Mouse (Mus musculus): ENCODE data around the gene Fcer1a. TPM values are rescaled to one million over a fixed set of nuclear protein-coding genes. Genes with fewer than 3 reads are reported as not detected.
"Not testable (repeated sequence)": the region's sequence is repeated elsewhere in the genome, so short reads cannot be mapped to it uniquely, and the experiment has no call there.

The Fcer1a gene
- polyA plus RNA-seq (2012; rRNA removed): 0.16 TPM in 1 of 2 replicates, not detected in the other

- TF ChIP-seq CTCF (IDR thresholded peaks at IDR 0.05; ENCODE audit: extremely low read depth, insufficient read depth, insufficient read length, insufficient replicate concordance): no peak
- no peak for TF ChIP-seq POLR2A (IDR thresholded peaks at IDR 0.05; ENCODE audit: low read depth, low read length)
- H3K36me3 ChIP-seq (ENCODE audit: control insufficient read depth, insufficient read depth, low read length): no peaks in the 10 kb centered on the region
- no peak within 1 kb of the TSS for H3K4me3 ChIP-seq (ENCODE audit: extremely low read depth, insufficient read depth, insufficient read length)
- 41% methylated on average over 2 of the region's 2 CpGs for WGBS
- no peaks in the 10 kb centered on the region for H3K4me1 ChIP-seq (ENCODE audit: control insufficient read depth, insufficient read depth, insufficient read length)
- no peaks in the 10 kb centered on the region for H3K27me3 ChIP-seq (ENCODE audit: control insufficient read depth, insufficient read depth, low read length)
- no peak within 1 kb of the TSS for H3K27ac ChIP-seq (ENCODE audit: insufficient read depth, low read length)
- DNase-seq (ENCODE audit: low read depth in 1 of 2, low spot score in 2 of 2): no peak
These were observed at the start of gene Fcer1a for GRCm38 (mm10) chr1:173227081-173227480. TSS of gene Fcer1a (minus strand) at chr1:173227214.

- Histone ChIP-seq H3K4me3 (ENCODE audit: extremely low read depth, insufficient read depth, insufficient read length) (no peak within 1 kb of the TSS), H3K4me1 (ENCODE audit: control insufficient read depth, insufficient read depth, insufficient read length) (no peaks in the 10 kb centered on the region)
- no peak for DNase-seq (ENCODE audit: low read depth in 1 of 2, low spot score in 2 of 2)
These were observed 38.7 kb upstream of the Fcer1a start, which contains the start of gene Olfr418 for GRCm38 (mm10) chr1:173265701-173266100. TSS of gene Olfr418 (plus strand) at chr1:173266001.

GRCm38 (mm10) chr1:173249888-173250287, 22.9 kb upstream of the Fcer1a start:
- Histone ChIP-seq H3K4me1 (ENCODE audit: control insufficient read depth, insufficient read depth, insufficient read length) (no peaks in the 10 kb centered on the region), H3K36me3 (ENCODE audit: control insufficient read depth, insufficient read depth, low read length) (no peaks in the 10 kb centered on the region), H3K27ac (ENCODE audit: insufficient read depth, low read length) (no peak overlapping the region), H3K27me3 (ENCODE audit: control insufficient read depth, insufficient read depth, low read length) (no peaks in the 10 kb centered on the region), H3K4me3 (ENCODE audit: extremely low read depth, insufficient read depth, insufficient read length) (no peak overlapping the region)
- no peak for DNase-seq (ENCODE audit: low read depth in 1 of 2, low spot score in 2 of 2)
- WGBS: 93% methylated on average over 3 of the region's 3 CpGs
- no peak for TF ChIP-seq CTCF (IDR thresholded peaks at IDR 0.05; ENCODE audit: extremely low read depth, insufficient read depth, insufficient read length, insufficient replicate concordance)
- TF ChIP-seq POLR2A (IDR thresholded peaks at IDR 0.05; ENCODE audit: low read depth, low read length): no peak

More at GRCm38 (mm10) chr1:173265701-173266100, 38.7 kb upstream of the Fcer1a start, which contains the start of gene Olfr418:
- TF ChIP-seq POLR2A (IDR thresholded peaks at IDR 0.05; ENCODE audit: low read depth, low read length) (no peak), CTCF (IDR thresholded peaks at IDR 0.05; ENCODE audit: extremely low read depth, insufficient read depth, insufficient read length, insufficient replicate concordance) (no peak)
- Histone ChIP-seq H3K36me3 (ENCODE audit: control insufficient read depth, insufficient read depth, low read length) (no peaks in the 10 kb centered on the region), H3K27ac (ENCODE audit: insufficient read depth, low read length) (no peak within 1 kb of the TSS), H3K27me3 (ENCODE audit: control insufficient read depth, insufficient read depth, low read length) (no peaks in the 10 kb centered on the region)

- DNase-seq (ENCODE audit: low read depth in 1 of 2, low spot score in 2 of 2); H3K4me1 ChIP-seq (ENCODE audit: control insufficient read depth, insufficient read depth, insufficient read length); H3K4me3 ChIP-seq (ENCODE audit: extremely low read depth, insufficient read depth, insufficient read length); H3K27ac ChIP-seq (ENCODE audit: insufficient read depth, low read length); H3K27me3 ChIP-seq (ENCODE audit: control insufficient read depth, insufficient read depth, low read length); H3K36me3 ChIP-seq (ENCODE audit: control insufficient read depth, insufficient read depth, low read length): not testable (repeated sequence)
- WGBS: 81% methylated on average over 1 of the region's 1 CpGs
These were observed 10.0 kb upstream of the Fcer1a start for GRCm38 (mm10) chr1:173237004-173237403.

- TF ChIP-seq CTCF (IDR thresholded peaks at IDR 0.05; ENCODE audit: extremely low read depth, insufficient read depth, insufficient read length, insufficient replicate concordance): no peak
- DNase-seq (ENCODE audit: low read depth in 1 of 2, low spot score in 2 of 2): no peak
- no peaks in the 10 kb centered on the region for H3K27me3 ChIP-seq (ENCODE audit: control insufficient read depth, insufficient read depth, low read length)
- H3K4me3 ChIP-seq (ENCODE audit: extremely low read depth, insufficient read depth, insufficient read length): no peak overlapping the region
- H3K4me1 ChIP-seq (ENCODE audit: control insufficient read depth, insufficient read depth, insufficient read length): no peaks in the 10 kb centered on the region
- no peaks in the 10 kb centered on the region for H3K36me3 ChIP-seq (ENCODE audit: control insufficient read depth, insufficient read depth, low read length)
- 89% methylated on average over 3 of the region's 3 CpGs for WGBS
- H3K27ac ChIP-seq (ENCODE audit: insufficient read depth, low read length): no peak overlapping the region
These were observed 10.5 kb downstream of the Fcer1a start for GRCm38 (mm10) chr1:173216481-173216880.

GRCm38 (mm10) chr1:173212092-173212491, 14.9 kb downstream of the Fcer1a start, which contains the start of gene Olfr1404:
TSS of gene Olfr1404 (plus strand) at chr1:173212392.
- Histone ChIP-seq H3K36me3 (ENCODE audit: control insufficient read depth, insufficient read depth, low read length) (no peaks in the 10 kb centered on the region), H3K27ac (ENCODE audit: insufficient read depth, low read length) (no peak within 1 kb of the TSS), H3K4me1 (ENCODE audit: control insufficient read depth, insufficient read depth, insufficient read length) (no peaks in the 10 kb centered on the region), H3K27me3 (ENCODE audit: control insufficient read depth, insufficient read depth, low read length) (no peaks in the 10 kb centered on the region), H3K4me3 (ENCODE audit: extremely low read depth, insufficient read depth, insufficient read length) (no peak within 1 kb of the TSS)
- no peak for DNase-seq (ENCODE audit: low read depth in 1 of 2, low spot score in 2 of 2)
- WGBS: 80% methylated on average over 5 of the region's 5 CpGs
- TF ChIP-seq CTCF (IDR thresholded peaks at IDR 0.05; ENCODE audit: extremely low read depth, insufficient read depth, insufficient read length, insufficient replicate concordance) (no peak), POLR2A (IDR thresholded peaks at IDR 0.05; ENCODE audit: low read depth, low read length) (no peak)

- H3K27ac ChIP-seq (ENCODE audit: insufficient read depth, low read length): no peak within 1 kb of the TSS
- H3K27me3 ChIP-seq (ENCODE audit: control insufficient read depth, insufficient read depth, low read length): no peaks in the 10 kb centered on the region
- WGBS: 79% methylated on average over 5 of the region's 5 CpGs
- TF ChIP-seq CTCF (IDR thresholded peaks at IDR 0.05; ENCODE audit: extremely low read depth, insufficient read depth, insufficient read length, insufficient replicate concordance) (no peak), POLR2A (IDR thresholded peaks at IDR 0.05; ENCODE audit: low read depth, low read length) (no peak)
- no peak for DNase-seq (ENCODE audit: low read depth in 1 of 2, low spot score in 2 of 2)
- H3K4me3 ChIP-seq (ENCODE audit: extremely low read depth, insufficient read depth, insufficient read length): no peak within 1 kb of the TSS
- H3K4me1 ChIP-seq (ENCODE audit: control insufficient read depth, insufficient read depth, insufficient read length): no peaks in the 10 kb centered on the region
- H3K36me3 ChIP-seq (ENCODE audit: control insufficient read depth, insufficient read depth, low read length): no peaks in the 10 kb centered on the region
These were observed 29.5 kb downstream of the Fcer1a start, which contains the start of gene Olfr218 for GRCm38 (mm10) chr1:173197508-173197907. TSS of gene Olfr218 (plus strand) at chr1:173197808.
